Mouse (Mus musculus) natural killer cell, adult 2 months (primary cell): ENCODE data around the gene Tgfbr1.
A peak's percentile ranks its signal among the peaks of the same experiment; 100 is the strongest.

Source experiments
- DNase-seq, 2 experiments: peaks; one replicate each; pipeline ENCODE4 v3.0.0; 2022; ENCODE audit warnings: low spot score in 2 of 2

Tgfbr1 gene

DNA sequence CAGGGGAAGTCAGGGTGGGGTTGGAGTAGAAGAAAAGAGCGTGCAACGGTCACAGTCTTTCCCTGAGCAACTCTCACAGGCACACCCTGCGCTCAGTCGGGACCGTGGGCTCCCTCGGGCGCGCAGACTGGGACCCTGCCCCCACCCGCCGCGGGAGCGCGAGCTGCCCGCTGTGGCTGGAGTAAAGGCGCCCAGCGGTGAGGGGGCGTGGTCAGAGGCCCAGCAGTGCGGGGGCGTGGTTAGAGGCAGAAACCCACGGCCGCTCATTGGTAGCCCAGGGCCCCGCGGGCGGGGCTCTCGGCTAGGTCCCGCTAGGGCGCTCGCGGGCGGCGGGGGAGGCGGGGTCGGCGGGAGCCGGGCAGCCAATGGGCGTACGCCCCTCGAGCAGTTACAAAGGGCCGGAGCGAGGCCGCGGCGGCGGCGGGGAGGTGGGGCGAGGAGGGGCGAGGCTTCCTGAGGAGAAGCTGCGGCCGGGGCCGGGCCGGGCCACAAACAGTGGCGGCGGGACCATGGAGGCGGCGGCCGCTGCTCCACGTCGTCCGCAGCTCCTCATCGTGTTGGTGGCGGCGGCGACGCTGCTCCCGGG, at the start of gene Tgfbr1:
Tgfbr1 (plus strand) TSS at position 420 of the 586 bp plus-strand sequence.
- peak; percentile 97 for DNase-seq

DNA sequence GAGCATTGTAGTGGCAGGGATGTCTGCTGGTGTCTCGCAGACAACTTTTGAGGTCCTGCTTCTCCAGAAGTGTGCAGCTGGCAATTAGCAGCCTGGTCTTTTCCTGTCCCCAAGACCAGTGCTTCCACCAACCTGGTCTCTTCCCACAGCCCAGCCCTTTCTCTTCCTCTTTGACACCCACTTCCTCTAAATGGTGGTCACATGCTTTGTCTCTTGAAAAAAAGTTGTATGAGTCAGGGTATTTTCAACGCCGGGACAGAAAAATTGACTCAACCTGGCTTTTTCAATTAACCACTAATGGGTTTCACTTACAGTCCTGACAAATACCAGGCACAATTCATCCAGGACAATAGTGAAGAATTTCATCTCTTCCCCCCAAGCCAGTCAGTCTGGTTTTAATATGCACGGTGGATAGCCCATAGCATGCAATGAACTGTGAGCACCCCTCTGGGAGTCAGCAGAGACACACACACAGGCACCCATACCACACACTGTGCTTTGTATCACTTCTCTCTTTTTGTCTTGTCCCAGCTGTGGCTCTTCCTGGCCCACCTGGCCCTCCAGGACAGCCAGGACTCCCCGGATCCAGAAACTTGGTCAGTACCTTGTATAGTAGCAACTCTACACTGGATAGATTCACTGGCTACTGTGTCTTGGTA, 49.6 kb upstream of the Tgfbr1 start:
- DNase-seq, result peak; percentile 30 to 48

- no peak for DNase-seq
Measured at GRCm38 (mm10) chr4:47309886-47310625, 43.0 kb upstream of the Tgfbr1 start.

DNA sequence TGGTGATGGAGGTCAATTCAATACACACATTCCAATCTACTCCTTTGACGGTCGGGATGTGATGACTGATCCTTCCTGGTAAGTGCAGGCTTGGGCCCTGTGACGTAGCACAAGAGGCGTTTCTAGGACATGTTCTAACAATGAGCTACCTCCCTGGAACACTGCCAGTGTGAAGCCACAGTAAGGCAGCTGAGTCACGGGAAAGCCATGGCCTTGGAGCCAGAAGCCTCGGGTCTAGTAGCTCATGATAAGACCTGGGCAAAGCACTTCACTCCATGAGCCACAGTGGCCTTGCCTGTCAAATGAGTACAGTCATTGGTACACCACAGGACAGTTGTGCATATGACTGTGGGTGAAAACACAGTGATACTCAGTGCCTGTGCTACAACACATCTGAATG, 42.2 kb upstream of the Tgfbr1 start:
- DNase-seq, result peak; percentile 25 to 27

DNA sequence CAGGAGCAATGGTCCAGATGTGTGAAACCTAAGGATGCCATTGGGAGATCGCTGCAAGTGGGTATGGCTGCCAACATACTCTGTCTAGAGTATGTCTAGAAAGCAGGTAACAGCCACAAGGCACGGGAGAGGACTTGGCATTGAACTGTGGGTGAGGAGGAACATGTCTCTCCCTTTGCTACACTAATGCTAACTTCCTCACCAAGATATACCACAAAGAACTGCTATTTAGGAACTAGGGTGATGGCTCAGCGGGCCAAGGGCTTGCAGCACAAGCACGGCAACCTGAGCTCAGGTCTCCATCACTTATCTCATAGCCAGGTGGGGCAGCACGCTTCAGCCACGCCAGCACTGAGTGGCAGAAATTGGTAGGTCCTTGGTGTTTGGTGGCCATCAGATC, 41.6 kb upstream of the Tgfbr1 start:
- DNase-seq, result no peak

DNA sequence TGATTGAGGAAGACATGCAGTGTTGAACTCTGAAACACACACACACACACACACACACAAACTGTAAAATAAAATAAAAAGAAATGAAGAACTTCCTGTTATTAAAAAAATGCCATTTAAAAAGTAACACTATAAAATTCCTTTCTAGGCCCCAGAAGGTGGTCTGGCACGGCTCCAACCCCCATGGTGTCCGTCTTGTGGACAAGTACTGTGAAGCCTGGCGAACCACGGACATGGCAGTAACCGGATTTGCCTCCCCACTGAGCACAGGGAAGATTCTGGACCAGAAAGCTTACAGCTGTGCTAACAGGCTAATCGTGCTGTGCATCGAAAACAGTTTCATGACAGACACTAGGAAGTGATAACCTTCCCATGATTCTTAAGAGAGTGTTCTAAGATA, 41.1 kb upstream of the Tgfbr1 start:
- no peak for DNase-seq

DNA sequence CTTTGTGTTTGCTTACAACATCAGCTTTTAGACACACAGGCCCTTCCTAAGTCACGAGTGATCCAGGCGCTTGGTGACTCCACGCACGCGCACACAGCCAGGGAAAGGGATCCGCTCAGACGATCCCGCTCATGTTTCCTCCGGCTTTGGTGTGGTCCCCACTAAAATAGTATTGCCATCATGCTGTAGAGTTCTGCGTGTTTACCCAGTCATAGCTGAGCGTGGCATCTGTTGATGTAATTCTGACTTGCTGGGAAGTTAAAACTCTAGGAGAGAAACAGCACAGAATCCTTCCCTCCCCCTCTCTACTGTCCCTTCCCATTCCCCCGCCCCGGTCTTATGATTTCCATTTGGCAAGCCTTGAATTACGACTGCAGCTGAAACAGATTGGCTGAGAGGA, 40.3 kb upstream of the Tgfbr1 start:
- no peak for DNase-seq

- DNase-seq, result peak in 1 of 2 experiments; percentile 23
Measured at GRCm38 (mm10) chr4:47313710-47314410, 39.2 kb upstream of the Tgfbr1 start.

DNA sequence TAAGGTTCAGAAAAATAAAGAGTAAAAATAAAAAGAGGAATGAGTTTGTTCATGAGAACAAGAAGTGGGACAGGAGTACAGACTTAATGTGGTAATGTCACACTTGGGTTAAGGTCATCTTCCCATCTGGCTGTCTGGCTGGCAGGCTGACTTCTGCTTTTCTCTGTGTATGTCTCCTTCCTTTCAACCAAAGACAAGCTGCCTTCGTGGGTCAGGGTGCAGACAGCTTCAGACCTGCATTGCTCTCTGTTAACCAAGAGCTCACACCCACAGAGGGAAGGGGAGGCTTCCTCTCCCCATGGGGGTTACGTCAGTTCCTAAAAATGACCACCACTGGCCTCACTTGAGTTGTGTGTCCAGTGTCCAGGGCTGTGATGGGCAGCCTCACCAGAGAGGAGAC, 37.6 kb upstream of the Tgfbr1 start:
- peak; percentile 50 to 65 for DNase-seq

- no peak for DNase-seq
Measured at GRCm38 (mm10) chr4:47316432-47316831, 36.6 kb upstream of the Tgfbr1 start.

DNA sequence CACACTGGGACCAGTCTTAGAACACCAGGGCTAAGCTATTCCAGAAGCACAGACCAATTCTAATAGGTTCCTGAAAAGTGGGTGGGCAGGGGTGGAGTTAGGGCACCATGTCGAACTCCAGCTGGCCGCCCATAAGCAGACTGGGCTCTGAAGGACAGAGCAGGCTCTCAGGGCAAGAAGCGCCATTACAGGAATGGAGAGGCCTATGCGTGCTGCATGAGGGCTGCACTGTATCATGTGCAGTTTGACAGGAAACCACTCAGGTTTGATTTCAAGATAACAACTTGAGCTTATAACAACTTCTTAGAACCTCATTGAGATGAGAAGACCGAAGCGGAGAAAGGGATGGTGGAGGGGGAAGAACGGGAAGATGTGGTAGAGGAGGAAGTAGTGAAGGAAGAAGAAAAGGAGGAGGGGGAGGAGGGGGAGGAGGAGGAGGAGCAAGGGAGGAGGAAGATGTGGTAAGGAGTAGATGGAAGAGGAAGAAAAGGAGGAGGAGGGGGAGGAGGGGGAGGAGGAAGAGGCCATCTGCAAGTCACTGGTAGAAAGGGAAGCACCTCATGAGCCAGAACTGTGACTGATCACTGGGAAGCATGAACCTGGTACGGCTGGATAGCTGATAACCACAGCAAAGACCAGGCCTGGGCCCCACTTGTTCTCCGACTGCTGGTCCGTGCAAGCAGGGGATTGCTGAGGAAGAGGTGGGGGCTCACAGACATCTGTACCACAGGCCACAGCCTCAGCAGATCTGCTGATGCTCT, 33.3 kb upstream of the Tgfbr1 start:
- peak; percentile 34 to 41 for DNase-seq

GRCm38 (mm10) chr4:47322315-47322714, 30.7 kb upstream of the Tgfbr1 start:
- DNase-seq, result peak; percentile 50

GRCm38 (mm10) chr4:47324206-47324605, 28.8 kb upstream of the Tgfbr1 start:
- DNase-seq, result no peak

GRCm38 (mm10) chr4:47327782-47328181, 25.2 kb upstream of the Tgfbr1 start:
- no peak for DNase-seq

DNA sequence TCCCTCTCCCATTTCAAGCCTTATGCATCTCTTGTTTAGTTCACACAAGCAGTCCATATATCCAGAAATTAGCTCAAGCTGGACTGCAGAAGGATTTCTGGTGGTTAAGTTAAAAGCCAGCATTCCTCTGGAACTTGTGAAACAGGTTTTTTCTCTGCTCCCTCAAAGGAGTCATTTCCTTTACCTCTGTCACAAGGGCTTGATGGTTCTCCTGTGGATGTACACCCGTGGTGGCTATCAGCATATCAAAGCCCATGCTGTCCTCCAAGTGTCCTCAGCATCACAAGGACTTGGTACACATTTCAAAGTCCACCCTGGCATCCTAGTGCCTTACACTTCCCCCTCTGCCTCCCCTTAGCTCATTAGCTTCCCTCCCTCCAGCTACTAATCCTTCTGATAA, 23.7 kb upstream of the Tgfbr1 start:
- DNase-seq, result no peak

DNA sequence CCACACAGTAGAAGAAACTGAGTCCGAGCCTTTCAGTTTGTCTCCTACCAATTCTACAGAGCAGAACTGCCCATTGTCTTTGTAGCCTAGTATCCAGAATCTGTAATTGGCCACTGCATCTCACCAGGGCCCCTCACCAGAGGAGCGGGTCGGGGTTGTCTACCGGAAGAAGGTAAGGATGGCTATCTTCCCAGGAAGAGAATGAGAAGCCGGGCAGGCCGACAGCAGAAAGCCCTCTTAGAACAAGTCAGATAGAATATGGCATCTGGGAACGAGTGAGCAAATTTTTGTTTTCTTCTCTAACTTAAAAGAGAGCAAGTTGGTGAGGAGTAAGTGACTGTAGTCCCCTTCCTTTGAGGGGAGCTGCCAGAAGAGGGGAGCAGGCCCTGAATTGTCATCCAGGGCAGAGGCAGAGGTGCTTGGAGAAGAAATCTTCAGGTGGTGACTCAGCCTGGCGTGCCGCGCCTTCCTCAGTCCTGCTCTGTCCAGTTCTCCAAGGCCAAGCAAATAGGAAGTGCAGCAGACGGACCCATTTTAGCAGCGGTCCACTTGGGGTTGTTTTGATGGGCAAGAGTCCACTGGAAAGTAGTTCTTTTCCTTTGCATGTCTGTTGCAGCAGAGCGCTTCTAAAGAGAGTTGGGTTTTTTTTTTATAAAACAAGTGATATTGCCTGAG, 22.5 kb upstream of the Tgfbr1 start:
- DNase-seq, result no peak

DNA sequence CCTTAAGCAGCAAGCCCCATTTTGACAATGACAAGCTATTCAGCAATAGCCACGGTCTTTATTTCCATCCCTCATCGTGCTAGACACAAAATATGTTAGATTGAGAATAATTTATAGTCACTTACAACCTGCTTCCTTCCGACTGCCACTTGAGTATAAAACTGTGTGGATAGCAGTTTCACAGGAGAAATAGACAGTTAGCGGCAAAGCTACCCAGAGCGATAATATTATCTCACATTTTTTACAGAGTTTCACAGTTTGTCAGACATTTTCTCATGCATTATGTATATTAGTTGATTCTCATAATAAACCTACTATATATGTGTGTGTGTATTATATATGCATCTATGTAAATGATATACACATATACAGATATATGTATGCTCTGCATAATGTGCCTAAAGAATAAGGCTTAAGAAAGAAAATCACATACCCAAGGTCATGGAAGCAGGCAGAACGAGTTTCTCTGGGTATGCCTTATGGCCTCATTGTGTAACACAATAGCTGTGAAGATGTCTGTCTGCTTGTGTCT, 20.1 kb upstream of the Tgfbr1 start:
- no peak for DNase-seq

GRCm38 (mm10) chr4:47333541-47333940, 19.5 kb upstream of the Tgfbr1 start:
- DNase-seq, result no peak

GRCm38 (mm10) chr4:47336941-47337600, 16.0 kb upstream of the Tgfbr1 start:
- no peak for DNase-seq

DNA sequence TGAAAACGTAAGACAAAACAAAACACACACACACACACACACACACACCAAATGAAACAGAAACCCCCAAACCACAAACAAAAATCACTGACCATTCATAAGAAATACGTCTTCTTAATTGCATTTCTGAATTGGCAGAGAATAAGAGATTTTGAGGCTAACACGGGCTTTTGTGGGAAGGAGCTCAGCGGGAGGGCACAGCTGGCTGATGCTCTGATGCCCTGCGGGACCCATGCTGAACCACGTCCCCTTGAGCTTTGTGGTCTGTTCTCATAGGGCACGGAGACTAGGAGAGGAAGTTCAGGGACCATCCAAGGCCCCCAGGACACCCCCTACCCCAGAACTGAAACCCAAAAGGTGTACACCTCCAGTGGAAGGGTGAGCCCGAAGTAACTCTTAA, 10.4 kb upstream of the Tgfbr1 start:
- DNase-seq, result no peak
